Mouse (Mus musculus) left cerebral cortex, postnatal 14 days (tissue): ENCODE measurements around the gene Mical1. TPM values are rescaled to one million over a fixed set of nuclear protein-coding genes. Genes with fewer than 3 reads are reported as not detected.
A peak's percentile ranks its signal among the peaks of the same experiment; 100 is the strongest.

Experiments
- DNase-seq, 2 experiments: peaks; one replicate each; pipeline ENCODE4 v3.0.0; 2021 to 2022; ENCODE audit warnings: low spot score in 2 of 2, mixed read lengths in 1 of 2
- intact Hi-C: fragments of 180-260 bp; cut with DNase I; formaldehyde crosslinking; loops from one replicate; pipeline ENCODE4 v1.15.1; 2025
- long read RNA-seq, 2 experiments: library from polyadenylated mRNA; stranded (forward); transcript quantifications; one replicate each; pipeline ENCODE4 v2.0.0; 2021
- total RNA-seq, 2 experiments: library from RNA; stranded (reverse); gene quantifications; 2 replicates each; pipeline ENCODE4 v1.2.3; 2021

The Mical1 gene
- 10 to 100 TPM; 19.4 to 27.0 TPM for total RNA-seq
- long read RNA-seq, experiment 1, partial matches to known transcripts: 6 of 12 reads
- long read RNA-seq, experiment 1, other reads (novel, unspliced or antisense): 6 of 12 reads
- long read RNA-seq, experiment 2, partial matches to known transcripts: 4 of 15 reads
- long read RNA-seq, experiment 2, other reads (novel, unspliced or antisense): 9 of 15 reads

GRCm38 (mm10) chr10:41476171-41477017 is at the start of gene Mical1:
Gene Mical1, plus strand, starts transcription at chr10:41476314.
- DNase-seq: peak in 1 of 2 experiments; percentile 38
- intact Hi-C loops: no loop called here

GRCm38 (mm10) chr10:41426368-41426767 is 49.7 kb upstream of the Mical1 start:
- intact Hi-C loops: no loop called here

GRCm38 (mm10) chr10:41434624-41435023 is 41.5 kb upstream of the Mical1 start:
- intact Hi-C loops: loop anchor here (5.0 kb wide), 1 partner anchor 73 kb away; no protein-coding TSS in a partner anchor
- peak; percentile 43 to 63 for DNase-seq

More at GRCm38 (mm10) chr10:41426368-41426767, 49.7 kb upstream of the Mical1 start:
- DNase-seq: no peak

- DNase-seq: no peak
- intact Hi-C loops: no loop called here
Measured at GRCm38 (mm10) chr10:41435141-41435540, 41.0 kb upstream of the Mical1 start.

DNA sequence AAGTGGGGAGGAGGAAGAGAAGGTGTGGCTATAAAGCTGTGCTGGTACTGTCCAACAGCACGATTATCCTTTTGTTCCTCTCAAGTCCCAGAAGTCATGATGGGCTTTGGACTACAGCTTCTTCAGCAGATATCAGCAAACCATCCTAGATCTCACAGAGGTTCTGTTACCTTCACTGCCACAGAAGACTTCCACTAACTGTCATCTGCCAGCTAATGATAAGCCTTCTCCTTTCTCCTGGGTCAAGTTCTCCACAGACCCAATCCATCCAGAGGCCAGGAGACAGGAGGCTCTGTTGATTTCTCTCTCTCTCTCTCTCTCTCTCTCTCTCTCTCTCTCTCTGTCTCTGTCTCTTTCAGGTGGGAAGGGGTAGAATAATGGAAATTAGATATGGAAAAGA is 27.9 kb upstream of the Mical1 start:
- DNase-seq: no peak
- intact Hi-C loops: no loop called here

- DNase-seq: peak; percentile 30 to 33
- intact Hi-C loops: loop anchor here (5.0 kb wide), 1 partner anchor 53 kb away; no protein-coding TSS in a partner anchor
Measured at GRCm38 (mm10) chr10:41449684-41450083, 26.4 kb upstream of the Mical1 start.

DNA sequence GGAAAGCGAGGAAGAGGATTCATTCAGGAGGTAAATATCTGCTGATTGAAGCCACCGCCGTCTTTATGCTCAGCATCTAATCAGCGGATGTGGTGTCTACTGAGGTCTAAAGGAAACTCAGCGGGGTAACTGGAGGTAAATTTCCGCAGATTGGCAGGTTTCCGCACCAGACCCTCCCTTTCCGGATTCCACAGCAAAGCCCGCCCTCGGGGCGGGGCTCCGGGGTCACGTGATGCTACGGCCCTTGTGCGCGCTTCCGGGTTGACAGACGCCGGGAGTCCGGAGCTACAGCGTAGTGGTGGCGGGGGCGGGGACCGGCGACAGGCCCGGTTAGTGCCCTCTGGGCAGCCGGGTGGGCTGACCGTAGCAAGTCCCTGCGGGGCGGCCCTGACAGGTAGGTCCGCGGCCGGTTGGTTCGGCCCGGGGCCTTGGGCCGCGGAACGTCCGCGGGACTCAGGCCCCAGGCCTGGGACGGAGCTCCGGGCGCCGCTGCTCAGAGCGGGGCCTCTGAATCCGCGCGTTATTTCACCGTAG is 25.9 kb upstream of the Mical1 start, which contains the start of gene Zbtb24:
Gene Zbtb24 (plus strand): TSS at position 247 of the 534 bp plus-strand sequence.
- intact Hi-C loops: loop anchor here (5.0 kb wide), 1 partner anchor 52 kb away; no protein-coding TSS in a partner anchor
- peak; percentile 94 to 95 for DNase-seq

DNA sequence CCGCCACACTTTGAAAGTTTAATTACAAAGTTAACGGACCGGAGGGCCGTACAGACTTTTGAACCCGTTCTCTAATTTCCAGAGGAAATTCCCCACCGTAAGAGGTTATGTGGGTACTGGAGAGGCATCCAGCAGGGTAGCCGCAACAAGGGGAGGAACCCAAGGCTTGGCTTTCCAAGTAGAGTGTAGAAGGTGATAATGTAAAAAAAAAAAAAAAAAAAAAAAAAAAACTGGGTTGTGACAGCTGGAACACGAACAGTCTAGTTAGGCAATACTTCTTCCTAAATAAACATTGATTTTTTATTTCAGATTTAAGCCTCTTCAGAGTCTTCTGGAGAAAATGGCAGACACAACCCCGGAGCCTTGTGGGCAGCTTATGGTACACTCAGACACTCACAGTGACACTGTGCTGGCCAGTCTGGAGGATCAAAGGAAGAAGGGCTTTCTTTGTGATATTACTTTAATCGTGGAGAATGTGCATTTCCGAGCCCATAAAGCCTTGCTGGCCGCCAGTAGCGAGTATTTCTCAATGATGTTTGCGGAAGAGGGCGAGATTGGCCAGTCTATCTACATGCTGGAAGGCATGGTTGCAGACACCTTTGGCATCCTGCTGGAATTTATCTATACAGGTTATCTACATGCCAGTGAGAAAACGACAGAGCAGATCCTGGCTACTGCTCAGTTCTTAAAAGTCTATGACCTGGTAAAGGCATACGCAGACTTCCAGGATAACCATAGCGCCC is 25.2 kb upstream of the Mical1 start:
- intact Hi-C loops: loop anchor here (5.0 kb wide), 1 partner anchor 51 kb away; no protein-coding TSS in a partner anchor
- DNase-seq: no peak

GRCm38 (mm10) chr10:41451656-41452055 is 24.5 kb upstream of the Mical1 start:
- intact Hi-C loops: loop anchor here (5.0 kb wide), 1 partner anchor 51 kb away; no protein-coding TSS in a partner anchor
- DNase-seq: no peak

- DNase-seq: no peak
- intact Hi-C loops: loop anchor here (5.0 kb wide), 1 partner anchor 50 kb away; no protein-coding TSS in a partner anchor
Measured at GRCm38 (mm10) chr10:41452791-41453190, 23.3 kb upstream of the Mical1 start.

DNA sequence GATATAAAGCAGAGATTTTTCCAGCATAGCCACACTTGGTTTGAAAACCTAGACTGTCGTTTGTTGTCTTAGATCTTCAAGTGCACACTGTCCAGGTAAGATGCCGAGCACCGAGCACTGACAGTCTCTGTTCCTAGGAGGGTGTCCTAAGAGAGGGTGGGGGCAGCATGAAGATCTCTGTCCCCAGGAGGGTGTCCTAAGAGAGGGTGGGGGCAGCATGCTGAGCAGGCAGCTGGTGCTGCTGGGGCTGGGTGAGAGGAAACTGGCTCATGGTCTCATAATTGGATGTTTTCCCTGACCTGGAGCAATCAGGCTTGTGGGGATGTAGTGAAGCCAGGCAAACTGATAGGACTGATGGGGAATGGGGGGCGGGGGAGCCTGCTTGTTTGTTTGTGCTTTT is 16.1 kb upstream of the Mical1 start:
- DNase-seq: no peak
- intact Hi-C loops: no loop called here

- intact Hi-C loops: no loop called here
- no peak for DNase-seq
Measured at GRCm38 (mm10) chr10:41460501-41460900, 15.6 kb upstream of the Mical1 start.

DNA sequence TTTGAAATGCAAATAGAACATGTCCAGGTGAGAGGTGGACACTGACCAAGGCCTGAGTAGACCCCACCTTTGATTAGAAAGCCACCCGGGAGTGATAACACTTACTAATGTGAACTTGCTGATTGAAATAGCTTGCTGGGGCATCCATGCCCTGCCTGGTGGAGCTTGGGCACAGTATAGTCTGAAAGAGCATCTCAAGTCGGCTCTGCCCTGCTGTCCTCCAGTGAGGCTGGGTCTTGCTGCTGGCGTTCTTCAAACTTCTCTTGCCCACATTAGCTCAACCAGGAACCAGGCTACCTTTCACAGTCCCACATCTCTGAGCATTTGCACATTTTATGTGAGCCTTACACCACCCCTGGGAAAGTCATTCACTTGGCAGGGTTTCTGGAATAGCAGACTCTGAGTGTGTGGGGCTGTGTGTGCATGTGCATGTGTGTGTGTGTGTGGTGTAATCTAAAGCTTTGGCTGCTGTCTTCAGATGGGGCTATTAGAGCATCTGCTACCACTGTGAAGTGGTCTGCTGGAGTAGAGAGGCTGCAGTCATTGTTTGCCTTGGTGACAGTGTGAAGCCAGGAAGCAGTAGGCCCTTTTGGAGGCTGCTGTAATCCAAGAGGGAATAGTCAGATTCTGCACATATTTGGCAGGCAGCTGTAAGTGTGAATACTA is 14.9 kb upstream of the Mical1 start:
- intact Hi-C loops: no loop called here
- DNase-seq: no peak

- intact Hi-C loops: no loop called here
- no peak for DNase-seq
Measured at GRCm38 (mm10) chr10:41464401-41464955, 11.6 kb upstream of the Mical1 start.

- intact Hi-C loops: no loop called here
- no peak for DNase-seq
Measured at GRCm38 (mm10) chr10:41467325-41467724, 8.8 kb upstream of the Mical1 start.

GRCm38 (mm10) chr10:41470693-41471092 is 5.4 kb upstream of the Mical1 start:
- intact Hi-C loops: no loop called here
- DNase-seq: no peak

- intact Hi-C loops: no loop called here
- DNase-seq: no peak
Measured at GRCm38 (mm10) chr10:41472534-41472933, 3.6 kb upstream of the Mical1 start.

DNA sequence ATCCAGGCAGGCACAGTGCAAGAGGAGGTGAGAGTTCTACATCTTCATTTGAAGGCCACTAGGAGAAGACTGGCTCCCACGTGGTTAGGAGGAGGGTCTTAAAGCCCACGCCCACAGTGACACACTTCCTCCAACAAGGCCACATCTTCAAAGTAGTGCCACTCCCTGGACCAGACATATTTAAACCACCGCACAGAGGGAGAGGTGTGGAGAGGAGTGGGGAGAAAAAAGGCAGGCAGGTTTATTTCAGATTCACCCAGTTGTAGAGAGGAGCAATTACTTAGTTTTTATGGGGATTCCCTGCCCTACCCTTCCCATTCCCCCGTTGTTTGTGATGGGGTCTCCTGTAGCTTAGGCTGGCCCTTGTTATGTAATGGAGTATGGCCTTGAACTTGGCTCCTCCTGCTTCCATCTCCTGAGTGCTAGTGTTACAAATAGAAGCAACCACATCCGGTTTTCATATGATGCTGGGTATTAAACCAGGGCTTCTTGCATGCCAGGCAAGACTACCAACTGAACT is 3.1 kb upstream of the Mical1 start:
- intact Hi-C loops: no loop called here

More for the DNA sequence above, 3.1 kb upstream of the Mical1 start:
- DNase-seq: no peak
